Mouse (Mus musculus): ENCODE results near the gene Mipep.

Gene Mipep

GRCm38 (mm10) chr14:60882681-60883080, 98.3 kb downstream of the Mipep start:
- DNase-seq, result peak; percentile 27

GRCm38 (mm10) chr14:60885361-60885950, 101.1 kb downstream of the Mipep start:
- peak; percentile 74 for DNase-seq

GRCm38 (mm10) chr14:60893882-60894281, 109.5 kb downstream of the Mipep start:
- DNase-seq, result no peak

- no peak for DNase-seq
These were observed 111.0 kb downstream of the Mipep start for GRCm38 (mm10) chr14:60895172-60896000.

- no peak for DNase-seq
These were observed 113.8 kb downstream of the Mipep start for GRCm38 (mm10) chr14:60898086-60898667.

GRCm38 (mm10) chr14:60904501-60904900, 120.1 kb downstream of the Mipep start:
- no peak for DNase-seq

GRCm38 (mm10) chr14:60906421-60907374, 122.3 kb downstream of the Mipep start:
- peak; percentile 40 for DNase-seq

- no peak for DNase-seq
These were observed 125.0 kb downstream of the Mipep start for GRCm38 (mm10) chr14:60909351-60909750.

- no peak for DNase-seq
These were observed 126.4 kb downstream of the Mipep start for GRCm38 (mm10) chr14:60910506-60911444.

- no peak for DNase-seq
These were observed 128.7 kb downstream of the Mipep start for GRCm38 (mm10) chr14:60912981-60913468.

GRCm38 (mm10) chr14:60916661-60917060, 132.3 kb downstream of the Mipep start:
- no peak for DNase-seq

- no peak for DNase-seq
These were observed 141.6 kb downstream of the Mipep start for GRCm38 (mm10) chr14:60926011-60926410.

GRCm38 (mm10) chr14:60935705-60936104, 151.3 kb downstream of the Mipep start:
- no peak for DNase-seq

- DNase-seq, result no peak
These were observed 153.2 kb downstream of the Mipep start for GRCm38 (mm10) chr14:60937481-60938039.

Data from cerebellum, adult 9-11 months (tissue).